Mouse (Mus musculus): ENCODE measurements around the gene Oat.

Oat gene

GRCm38 (mm10) chr7:132547126-132547525 lies 29.1 kb downstream of the Oat start:
- in situ Hi-C loops (cut with MboI): loop anchor here (25.0 kb wide), 1 partner anchor 660 kb away; no protein-coding TSS in a partner anchor

- in situ Hi-C loops (cut with MboI): loop anchor here (25.0 kb wide), 1 partner anchor 655 kb away; no protein-coding TSS in a partner anchor
These were observed 33.8 kb downstream of the Oat start for GRCm38 (mm10) chr7:132542427-132542826.

- in situ Hi-C loops (cut with MboI): loop anchor here (25.0 kb wide), 1 partner anchor 654 kb away; no protein-coding TSS in a partner anchor
These were observed 34.6 kb downstream of the Oat start for GRCm38 (mm10) chr7:132541566-132541965.

- in situ Hi-C loops (cut with MboI): loop anchor here (25.0 kb wide), 1 partner anchor 653 kb away; no protein-coding TSS in a partner anchor
These were observed 35.6 kb downstream of the Oat start for GRCm38 (mm10) chr7:132540597-132540996.

GRCm38 (mm10) chr7:132529206-132529605 lies 47.0 kb downstream of the Oat start:
- in situ Hi-C loops (cut with MboI): loop anchor here (25.0 kb wide), 1 partner anchor 642 kb away; no protein-coding TSS in a partner anchor

GRCm38 (mm10) chr7:132513419-132513982 lies 62.7 kb downstream of the Oat start:
- in situ Hi-C loops (cut with MboI): no loop called here

GRCm38 (mm10) chr7:132509110-132509509 lies 67.1 kb downstream of the Oat start:
- in situ Hi-C loops (cut with MboI): no loop called here

All from mature B cell (primary cell).